Mouse (Mus musculus) small intestine, adult 2 months (tissue): ENCODE measurements around the gene Hsh2d.

Experiments
- CTCF ChIP-seq: fragments of 200-500 bp; IDR thresholded peaks from 2 replicates; pipeline ENCODE4 v1.5.1; 2012; ENCODE audit warnings: low read depth, mild to moderate bottlenecking, control low read depth, inconsistent platforms, low read length, moderate library complexity, mixed read lengths; ENCODE audit not compliant: insufficient replicate concordance, insufficient read length; ENCODE audit errors: extremely low read depth
- POLR2A ChIP-seq: fragments of 200-500 bp; IDR thresholded peaks from 2 replicates; pipeline ENCODE4 v1.6.1; 2012; ENCODE audit warnings: low read depth, mild to moderate bottlenecking, control low read depth, inconsistent platforms, low read length, moderate library complexity

DNA sequence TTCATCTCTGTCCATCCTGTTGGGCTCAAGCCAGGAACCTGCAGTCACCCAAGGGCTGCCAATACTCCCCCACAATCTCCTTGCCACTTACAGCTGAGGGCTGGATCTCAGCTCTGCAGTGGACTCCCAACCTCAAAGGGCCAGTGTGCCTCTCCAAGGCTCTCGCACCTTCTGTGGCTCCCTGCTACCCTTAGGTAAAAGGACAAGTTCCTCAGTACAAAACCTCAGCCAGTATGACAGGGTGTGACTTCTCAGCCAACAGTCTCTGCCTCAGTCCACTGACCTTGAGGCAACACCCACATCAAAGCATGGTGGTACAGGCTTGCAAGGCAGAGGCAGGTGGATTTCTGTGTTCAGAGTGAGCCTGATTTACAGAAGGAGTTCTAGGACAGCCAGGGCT, 22.4 kb downstream of the Hsh2d start:
- TF ChIP-seq POLR2A (no peak), CTCF (no peak)
